Mouse (Mus musculus): ENCODE data around the gene Nmbr. TPM values are rescaled to one million over a fixed set of nuclear protein-coding genes. Genes with fewer than 3 reads are reported as not detected.

Gene Nmbr
- total and polyA plus RNA-seq, 3 experiments: 0.12 to 1.1 TPM; not detected in 1

DNA sequence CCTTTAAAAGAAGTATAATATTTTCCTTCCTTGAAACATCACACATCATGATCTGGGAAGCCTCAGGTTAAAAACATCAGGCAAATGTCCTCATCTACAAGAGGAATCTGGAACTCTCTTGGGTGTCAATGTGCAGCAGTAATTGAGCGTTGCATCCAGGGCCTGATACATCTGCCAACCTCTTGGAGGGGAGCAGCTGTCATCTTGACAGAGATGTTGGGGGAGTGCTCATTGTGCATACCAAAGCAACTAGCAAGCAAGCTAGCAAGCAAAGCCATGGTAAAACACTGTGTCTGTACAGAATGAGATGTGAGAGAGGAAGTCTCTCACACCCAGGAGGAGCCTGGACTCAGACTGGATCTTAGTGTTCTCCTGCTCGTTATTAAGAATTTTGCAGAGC is 84.6 kb downstream of the Nmbr start:
- Histone ChIP-seq H3K79me2 (ENCODE audit: control insufficient read depth, insufficient read depth, low read length, poor library complexity) (no peaks in the 10 kb centered on the region), H3K36me3 (ENCODE audit: control insufficient read depth in 1 of 2, insufficient read depth in 2 of 2, low read length in 2 of 2) (no peaks in the 10 kb centered on the region), H3K4me1 (ENCODE audit: control insufficient read depth in 1 of 2, insufficient read depth in 2 of 2, low read length in 2 of 2) (no peaks in the 10 kb centered on the region), H3K9ac (ENCODE audit: control insufficient read depth, low read depth, low read length, poor library complexity, severe bottlenecking) (no peak overlapping the region), H3K27ac (ENCODE audit: control insufficient read depth, low read depth, low read length) (no peak overlapping the region), H3K9me3 (replicated peaks; ENCODE audit: insufficient read depth, low read length) (no peaks in the 10 kb centered on the region), H3K4me3 (ENCODE audit: control insufficient read depth in 1 of 2, insufficient read depth in 1 of 2, low read depth in 2 of 2, low read length in 2 of 2) (no peak overlapping the region), H3K27me3 (ENCODE audit: control insufficient read depth in 1 of 2, insufficient read depth in 2 of 2, low read length in 2 of 2) (no peaks in the 10 kb centered on the region)
- no peak for DNase-seq (ENCODE audit: low read depth, low spot score)
- no peak for TF ChIP-seq UBTF (IDR thresholded peaks at IDR 0.05; ENCODE audit: borderline replicate concordance, insufficient read depth, low read depth, low read length)
- TF ChIP-seq MYB (IDR thresholded peaks at IDR 0.05; ENCODE audit: low read depth, low read length): no peak
- no peak for TF ChIP-seq GABPA (IDR thresholded peaks at IDR 0.05; ENCODE audit: low read depth, low read length)
- no peak for TF ChIP-seq MAZ (IDR thresholded peaks at IDR 0.05; ENCODE audit: low read depth, low read length)
- TF ChIP-seq TCF12 (IDR thresholded peaks at IDR 0.05; ENCODE audit: low read depth, low read length): no peak
- TF ChIP-seq MAFK (IDR thresholded peaks at IDR 0.05; ENCODE audit: borderline replicate concordance, low read depth, low read length): no peak
- TF ChIP-seq NRF1 (IDR thresholded peaks at IDR 0.05; ENCODE audit: insufficient read depth, low read depth, low read length, poor library complexity, severe bottlenecking): no peak
- no peak for TF ChIP-seq CHD1 (IDR thresholded peaks at IDR 0.05; ENCODE audit: low read depth, low read length)
- no peak for TF ChIP-seq KAT2A (conservative IDR thresholded peaks at IDR 0.05; ENCODE audit: low read depth, low read length)
- no peak for TF ChIP-seq HCFC1 (IDR thresholded peaks at IDR 0.05; ENCODE audit: low read depth, low read length)
- TF ChIP-seq SIN3A (IDR thresholded peaks at IDR 0.05; ENCODE audit: low read length): no peak
- TF ChIP-seq ZMIZ1 (IDR thresholded peaks at IDR 0.05; ENCODE audit: low read depth, low read length): no peak
- no peak for TF ChIP-seq RCOR1 (IDR thresholded peaks at IDR 0.05; ENCODE audit: low read depth, low read length)
- no peak for TF ChIP-seq TAL1 (IDR thresholded peaks at IDR 0.05; ENCODE audit: low read length)
- TF ChIP-seq ETS1 (IDR thresholded peaks at IDR 0.05; ENCODE audit: low read depth, low read length): no peak
- TF ChIP-seq GATA1 (IDR thresholded peaks at IDR 0.05; ENCODE audit: low read depth, low read length): no peak

DNA sequence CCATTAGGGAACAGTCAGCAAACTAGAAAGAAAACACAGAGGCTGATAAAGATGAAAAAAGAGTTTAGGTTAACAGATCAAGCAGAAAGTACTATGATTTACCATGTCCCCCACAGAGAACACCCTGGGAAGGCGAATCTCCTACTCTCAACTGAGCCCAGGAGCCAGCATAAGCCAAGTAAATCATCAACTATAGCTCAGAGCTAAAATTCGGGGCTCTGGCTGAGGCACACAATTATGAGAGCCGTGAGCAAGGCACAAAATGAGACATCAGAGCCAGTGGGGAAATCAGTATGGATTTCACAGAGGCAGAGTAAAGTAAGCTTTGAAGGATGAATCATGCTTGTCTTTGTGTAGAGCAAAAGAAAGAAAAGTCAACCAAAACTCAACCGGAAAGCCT is 111.6 kb downstream of the Nmbr start:
- Histone ChIP-seq H3K79me2 (ENCODE audit: control insufficient read depth, insufficient read depth, low read length, poor library complexity) (no peaks in the 10 kb centered on the region), H3K27me3 (ENCODE audit: control insufficient read depth in 1 of 2, insufficient read depth in 2 of 2, low read length in 2 of 2) (no peaks in the 10 kb centered on the region), H3K4me1 (ENCODE audit: control insufficient read depth in 1 of 2, insufficient read depth in 2 of 2, low read length in 2 of 2) (no peaks in the 10 kb centered on the region), H3K9me3 (replicated peaks; ENCODE audit: insufficient read depth, low read length) (no peaks in the 10 kb centered on the region), H3K4me3 (ENCODE audit: control insufficient read depth in 1 of 2, insufficient read depth in 1 of 2, low read depth in 2 of 2, low read length in 2 of 2) (no peak overlapping the region), H3K9ac (ENCODE audit: control insufficient read depth, low read depth, low read length, poor library complexity, severe bottlenecking) (no peak overlapping the region), H3K36me3 (ENCODE audit: control insufficient read depth in 1 of 2, insufficient read depth in 2 of 2, low read length in 2 of 2) (no peaks in the 10 kb centered on the region), H3K27ac (ENCODE audit: control insufficient read depth, low read depth, low read length) (no peak overlapping the region)
- TF ChIP-seq CHD2 (IDR thresholded peaks at IDR 0.05; ENCODE audit: low read length): no peak
- no peak for TF ChIP-seq ZNF384 (IDR thresholded peaks at IDR 0.05; ENCODE audit: low read depth, low read length)
- no peak for TF ChIP-seq GABPA (IDR thresholded peaks at IDR 0.05; ENCODE audit: low read depth, low read length)
- no peak for TF ChIP-seq MAX (IDR thresholded peaks at IDR 0.05; ENCODE audit: low read length)
- no peak for DNase-seq (ENCODE audit: low read depth, low spot score)

Other genes with a start within 250 kb of the Nmbr start
- gene Adgrg6, start 159.9 kb upstream of the Nmbr start, total RNA-seq (2012; rRNA removed): not detected in 2 replicates
- not detected for gene Adgrg6, start 159.9 kb upstream of the Nmbr start, polyA plus RNA-seq (2012; ENCODE audit: insufficient read depth in 1 of 2, insufficient read length in 2 of 2, low read depth in 1 of 2, low replicate concordance in 2 of 2, missing spikeins in 1 of 2)
- 50.9 and 51.9 TPM in 2 replicates for gene Vta1, start within 50 bp of the Nmbr start, total RNA-seq (2012; rRNA removed)
- gene Vta1, start within 50 bp of the Nmbr start, polyA plus RNA-seq (2012; ENCODE audit: insufficient read depth in 1 of 2, insufficient read length in 2 of 2, low read depth in 1 of 2, low replicate concordance in 2 of 2, missing spikeins in 1 of 2): 10 to 100 TPM in 1 of 2 experiments, not detected in 1; 96.5 TPM
- gene Gje1, start 12.6 kb downstream of the Nmbr start, total RNA-seq (2012; rRNA removed): not detected in 2 replicates
- not detected for gene Gje1, start 12.6 kb downstream of the Nmbr start, polyA plus RNA-seq (2012; ENCODE audit: insufficient read depth in 1 of 2, insufficient read length in 2 of 2, low read depth in 1 of 2, low replicate concordance in 2 of 2, missing spikeins in 1 of 2)

All from MEL (cell line).